Mouse (Mus musculus) heart, postnatal 4 days (tissue): ENCODE results near the gene Zg16. TPM values are rescaled to one million over a fixed set of nuclear protein-coding genes. Genes with fewer than 3 reads are reported as not detected.
"Not testable (repeated sequence)": the region's sequence is repeated elsewhere in the genome, so short reads cannot be mapped to it uniquely, and the experiment has no call there.

Experiments used
- DNase-seq: peaks from one replicate; pipeline ENCODE4 v3.0.0; 2021
- total RNA-seq, 2 experiments: library from RNA; stranded (reverse); gene quantifications; 2 replicates each; pipeline ENCODE4 v1.2.3; 2021

The Zg16 gene
- total RNA-seq, 2 experiments from 2014 or later = not detected

DNA sequence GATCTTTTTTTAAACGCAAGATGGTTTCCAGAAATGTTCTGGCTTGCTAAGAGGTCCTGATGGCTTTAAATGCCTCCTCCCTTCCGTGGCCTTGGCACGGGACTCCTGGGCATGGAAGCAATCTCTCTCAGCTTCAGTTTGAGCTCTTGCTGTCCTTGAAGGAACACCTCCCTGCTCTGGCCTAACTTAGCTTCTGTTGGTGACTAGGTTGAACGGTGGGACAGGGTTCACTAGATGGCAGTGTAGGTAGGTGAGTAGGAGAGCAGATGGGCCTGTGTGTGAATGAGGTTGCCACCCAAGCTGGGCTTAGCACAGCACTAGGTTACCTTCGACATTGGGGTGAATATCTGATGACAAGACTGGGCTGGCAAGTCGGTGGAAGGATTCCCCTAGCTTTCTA lies 16.8 kb upstream of the Zg16 start:
- no peak for DNase-seq

GRCm38 (mm10) chr7:127102148-127102547 lies 15.0 kb upstream of the Zg16 start:
- no peak for DNase-seq

GRCm38 (mm10) chr7:127101451-127102016 lies 14.4 kb upstream of the Zg16 start:
- DNase-seq = no peak

DNA sequence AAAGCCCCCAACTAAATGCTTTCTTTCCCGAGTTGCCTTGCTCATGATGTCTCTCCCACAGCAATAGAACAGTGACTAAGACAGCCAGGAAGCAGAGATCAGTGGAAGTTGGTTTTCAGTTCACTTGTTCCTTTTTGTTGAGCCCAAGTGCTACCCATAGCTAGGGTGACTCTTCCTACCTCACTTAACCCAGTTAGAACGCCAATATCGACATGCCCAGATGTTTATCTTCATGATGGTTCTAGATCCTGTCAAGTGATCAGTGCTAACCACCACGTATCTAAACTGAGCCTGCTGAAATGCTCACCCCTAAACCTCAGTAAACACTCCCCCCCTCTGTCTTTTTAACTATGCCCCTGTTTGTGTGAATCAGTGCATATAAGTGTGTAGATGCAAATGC lies 12.4 kb upstream of the Zg16 start:
- DNase-seq = no peak

- no peak for DNase-seq
These were observed 11.8 kb upstream of the Zg16 start for GRCm38 (mm10) chr7:127098950-127099349.

- DNase-seq = no peak
These were observed 11.4 kb upstream of the Zg16 start for GRCm38 (mm10) chr7:127098521-127098920.

- no peak for DNase-seq
These were observed 9.3 kb upstream of the Zg16 start for GRCm38 (mm10) chr7:127096456-127096855.

DNA sequence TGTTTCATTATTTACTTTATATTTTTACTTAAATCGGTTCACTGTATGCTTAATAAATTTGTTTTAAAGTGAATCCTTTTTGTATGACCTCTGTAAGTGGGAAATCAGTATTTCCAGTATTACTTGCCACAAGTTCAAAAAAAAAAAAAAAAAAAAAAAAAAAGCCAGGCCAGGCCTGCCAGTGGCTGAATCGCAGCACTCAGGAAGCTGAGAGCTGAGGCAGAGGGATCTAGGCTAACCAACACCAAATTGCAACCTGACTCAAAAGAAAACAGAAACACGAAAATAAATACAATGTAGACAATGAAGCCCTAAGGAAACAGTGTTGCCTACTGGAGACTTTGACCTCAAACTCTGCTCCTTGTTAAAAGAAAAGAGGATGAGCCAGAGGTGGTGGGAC lies 6.8 kb upstream of the Zg16 start:
- no peak for DNase-seq

DNA sequence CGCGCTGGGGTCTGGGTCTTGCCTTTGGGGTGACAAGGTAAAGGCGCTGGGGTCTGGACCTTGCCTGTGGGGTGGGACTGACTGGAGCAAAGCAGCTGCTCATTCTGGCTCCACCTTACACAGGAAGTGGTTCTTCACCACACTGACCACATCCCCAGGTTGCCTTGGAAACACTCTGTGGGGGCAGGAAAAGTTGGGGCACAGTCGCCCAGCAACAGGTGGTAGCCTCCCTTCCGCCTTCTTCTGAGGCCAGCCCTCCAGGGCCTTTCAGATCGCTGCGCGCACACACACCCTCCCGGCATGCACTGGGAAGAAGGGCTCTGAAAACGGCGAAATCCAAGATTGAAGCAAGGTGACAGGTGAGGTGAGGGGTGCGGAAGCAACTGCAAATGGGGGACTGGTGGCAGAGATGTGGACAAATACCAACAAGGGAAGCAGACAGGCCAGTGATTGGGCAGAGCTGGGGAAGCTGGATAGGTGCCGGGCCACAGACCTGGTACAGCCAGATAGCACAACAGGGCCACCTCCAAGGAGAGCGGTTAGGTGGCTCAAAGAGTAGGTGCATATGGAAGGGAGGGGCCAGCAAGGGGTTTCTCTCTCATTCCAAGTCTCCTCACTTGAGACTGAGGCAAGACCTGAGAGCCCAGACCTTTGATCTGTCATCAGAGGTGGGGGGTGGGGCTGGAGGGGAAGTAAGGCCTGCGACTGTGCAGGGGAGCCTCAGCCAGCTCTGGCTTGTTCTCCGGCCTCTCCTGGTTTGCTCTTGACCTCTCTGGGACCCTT lies 4.2 kb upstream of the Zg16 start, which contains the start of gene AI467606:
Gene AI467606, plus strand, starts transcription at position 246 of the 783 bp plus-strand sequence.
- DNase-seq = peak; percentile 41

DNA sequence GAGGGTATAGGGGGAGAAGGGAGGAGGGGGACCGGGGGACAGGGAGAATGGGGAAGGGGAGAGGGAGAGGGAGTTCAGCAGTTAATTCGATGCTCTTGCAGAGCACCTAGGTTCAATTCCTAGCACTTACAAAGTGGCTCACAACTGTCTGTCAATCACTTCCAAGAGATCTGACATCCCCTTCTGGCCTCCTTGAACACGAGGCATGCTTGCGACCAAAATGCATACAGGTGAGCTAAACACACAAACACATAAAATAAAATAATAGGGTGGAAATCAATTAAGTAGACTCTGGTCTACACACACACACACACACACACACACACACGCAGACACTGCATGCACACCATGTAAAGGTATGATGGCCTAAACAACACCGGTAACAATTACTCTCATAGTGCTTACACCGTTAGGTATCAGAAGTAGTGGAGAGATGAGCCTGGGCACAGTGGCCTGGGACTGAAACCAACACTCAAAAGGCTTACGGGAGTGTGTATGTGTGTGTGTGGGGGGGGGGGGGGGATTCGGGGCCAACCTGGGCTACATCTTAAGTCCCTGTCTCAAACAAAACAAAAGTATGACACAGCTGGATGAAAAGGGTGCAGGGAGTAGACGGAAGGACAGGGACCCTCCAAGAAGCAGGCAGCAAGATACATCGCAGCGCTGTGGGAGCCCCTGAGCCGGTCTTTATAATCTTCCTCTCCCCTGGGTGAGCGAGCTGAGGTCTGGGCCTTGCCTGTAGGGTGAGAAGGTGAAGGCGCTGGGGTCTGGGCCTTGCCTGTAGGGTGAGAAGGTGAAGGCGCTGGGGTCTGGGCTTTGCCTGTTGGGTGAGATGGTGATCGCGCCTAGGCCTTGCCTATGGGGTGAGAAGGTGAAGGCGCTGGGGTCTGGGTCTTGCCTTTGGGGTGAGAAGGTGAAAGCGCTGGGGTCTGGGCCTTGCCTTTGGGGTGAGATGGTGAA lies 3.3 kb upstream of the Zg16 start:
- no peak for DNase-seq

DNA sequence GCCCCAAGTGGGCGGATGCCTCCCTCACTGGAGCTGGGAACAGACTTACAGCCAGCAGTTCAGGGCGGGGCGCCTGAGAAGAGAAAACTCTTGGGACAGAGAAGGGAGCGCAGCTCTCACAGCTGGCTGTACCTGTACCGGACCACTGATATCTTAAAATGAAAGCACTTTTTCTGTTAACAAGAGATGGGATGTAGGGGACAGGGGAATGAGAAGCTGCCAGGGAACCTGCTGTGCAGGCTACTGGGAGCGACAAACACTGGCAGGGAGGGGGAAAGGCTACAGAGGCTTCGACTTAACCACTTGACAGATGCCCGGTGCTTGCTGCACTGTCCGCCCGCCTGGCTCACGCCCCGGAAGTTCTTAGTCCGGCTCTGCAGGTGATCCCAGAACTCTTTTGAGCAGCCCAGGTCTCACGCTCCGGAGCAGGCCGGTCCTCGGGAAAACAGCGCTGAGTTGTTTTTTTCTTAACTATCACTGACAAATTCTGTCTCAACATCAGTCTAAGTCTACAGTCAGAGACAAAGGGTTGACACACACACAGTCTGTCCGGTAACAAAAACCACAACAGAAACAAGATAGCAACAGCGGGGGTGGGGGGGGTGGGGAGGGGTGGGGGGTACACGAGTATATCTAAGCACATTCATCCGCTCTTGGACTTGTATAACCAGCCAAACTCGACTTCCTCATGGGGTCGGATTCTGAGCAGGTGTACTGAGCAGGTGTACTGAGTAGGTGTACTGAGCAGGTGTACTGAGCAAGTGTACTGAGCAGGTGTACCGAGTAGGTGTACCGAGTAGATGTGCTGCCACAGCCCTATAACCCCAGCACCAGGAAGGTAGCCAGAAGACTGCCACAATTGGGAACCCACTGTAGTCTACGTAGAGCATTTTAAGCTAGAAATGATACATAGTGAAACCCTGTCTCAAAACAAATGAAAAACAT lies 2.0 kb upstream of the Zg16 start:
- peak; percentile 20 for DNase-seq

- DNase-seq = no peak
These were observed 955 bp upstream of the Zg16 start for GRCm38 (mm10) chr7:127088083-127088482.

GRCm38 (mm10) chr7:127085751-127086150 lies 1.4 kb downstream of the Zg16 start:
- DNase-seq = not testable (repeated sequence)

GRCm38 (mm10) chr7:127084794-127085193 lies 2.3 kb downstream of the Zg16 start:
- no peak for DNase-seq

GRCm38 (mm10) chr7:127083689-127084088 lies 3.4 kb downstream of the Zg16 start:
- no peak for DNase-seq

DNA sequence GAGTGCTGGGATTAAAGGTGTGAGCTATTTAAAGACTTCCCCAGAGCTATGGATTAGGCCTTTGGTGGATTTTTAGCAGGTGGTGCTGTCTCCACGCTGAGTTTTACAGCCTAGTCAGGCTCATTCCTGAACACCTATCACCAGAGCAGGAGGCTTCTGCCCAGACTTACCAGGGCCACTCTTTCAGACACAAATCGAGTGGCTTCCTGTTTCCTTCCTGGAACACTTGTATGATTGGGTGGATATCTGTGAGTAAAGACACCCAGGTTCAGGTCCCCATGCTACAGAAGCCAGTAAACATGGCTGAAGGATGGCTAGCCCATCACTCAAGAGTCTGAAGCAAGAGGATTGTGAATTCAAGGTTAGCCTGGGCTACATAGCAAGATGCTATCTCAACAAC lies 4.1 kb downstream of the Zg16 start:
- no peak for DNase-seq

DNA sequence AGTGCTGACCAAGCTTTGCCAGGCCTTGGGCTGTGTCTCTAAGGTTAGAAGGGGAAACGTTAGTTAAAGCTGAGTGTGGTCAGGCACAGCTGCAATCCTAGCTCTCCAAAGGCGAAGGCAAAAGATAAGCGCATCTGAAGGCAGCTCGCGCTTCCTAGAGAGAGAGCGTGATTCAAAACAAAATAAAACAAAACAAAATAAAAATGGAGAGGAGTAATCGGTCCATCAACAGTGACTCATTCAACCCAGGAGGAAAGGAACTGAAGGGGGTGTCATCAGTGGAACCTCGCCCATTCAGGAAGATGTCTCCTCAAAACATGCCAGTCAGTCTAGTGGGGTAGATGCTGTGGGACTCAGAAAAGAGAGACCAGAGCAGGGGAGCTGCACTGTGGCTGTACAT lies 4.9 kb downstream of the Zg16 start:
- DNase-seq = no peak

GRCm38 (mm10) chr7:127080045-127080444 lies 7.1 kb downstream of the Zg16 start:
- no peak for DNase-seq

DNA sequence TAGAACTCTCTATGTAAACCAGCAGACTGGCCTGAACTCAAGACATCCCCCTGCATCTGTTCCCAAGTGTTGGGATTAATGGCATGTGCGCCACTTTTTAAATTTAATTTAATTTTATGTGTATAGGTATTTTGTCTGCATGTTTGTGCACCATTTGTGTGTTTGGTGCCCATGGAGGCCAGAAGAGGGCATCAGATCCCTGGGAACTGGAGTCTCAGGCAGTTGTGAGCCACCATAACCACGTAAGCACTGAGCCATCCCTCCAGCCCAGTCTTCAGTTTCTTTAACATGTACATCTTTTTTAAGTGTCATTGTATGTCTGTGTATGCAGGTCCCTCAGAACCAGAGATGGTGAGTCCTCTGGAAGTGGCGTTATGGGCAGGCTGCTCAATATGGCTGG lies 9.4 kb downstream of the Zg16 start:
- no peak for DNase-seq

- DNase-seq = no peak
These were observed 10.9 kb downstream of the Zg16 start for GRCm38 (mm10) chr7:127076188-127076587.

DNA sequence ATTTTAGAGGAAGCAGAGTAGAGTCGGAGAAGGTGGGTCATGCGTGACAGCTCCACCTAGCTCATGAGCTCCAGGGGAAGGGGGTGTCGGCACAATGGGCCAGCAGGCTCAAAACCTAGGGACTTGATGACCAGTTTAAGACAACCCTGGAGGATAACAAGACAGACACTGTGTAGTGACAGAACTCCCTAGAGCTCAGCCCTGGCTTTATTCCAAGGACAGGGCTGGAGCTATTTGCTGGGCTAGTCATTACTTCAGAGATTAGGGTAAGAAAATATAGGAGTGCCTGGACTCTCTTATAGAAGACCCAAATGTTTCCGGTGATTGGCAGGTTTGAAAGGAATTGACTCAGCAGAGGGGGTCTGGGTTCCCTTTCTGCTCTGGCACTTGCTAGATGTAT lies 13.9 kb downstream of the Zg16 start:
- peak; percentile 39 for DNase-seq

DNA sequence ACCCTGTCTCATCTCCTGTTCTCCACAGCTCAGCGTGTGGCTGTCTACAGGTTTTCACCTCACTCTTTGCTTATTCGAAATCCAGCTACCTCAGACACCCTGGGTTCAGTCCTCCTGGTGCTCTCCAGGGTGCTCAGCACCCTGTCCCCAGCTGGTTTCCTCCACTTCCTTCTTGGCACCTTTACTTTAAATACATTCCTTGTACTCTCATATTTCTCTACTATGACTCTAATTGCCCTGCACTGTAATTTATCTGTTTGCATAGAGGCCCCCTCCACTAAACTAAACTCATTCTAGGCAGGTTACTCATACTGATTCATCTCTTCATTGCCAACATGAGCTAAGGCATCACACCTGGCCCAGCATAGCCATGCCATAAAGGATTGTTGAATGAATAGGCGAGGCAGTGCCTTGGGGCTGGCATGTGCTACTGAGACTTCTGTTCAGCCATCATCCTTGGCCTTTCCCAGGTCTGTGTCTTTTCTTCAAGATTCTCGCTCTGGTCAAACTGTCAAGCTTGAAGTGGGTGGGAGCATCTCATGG lies 16.2 kb downstream of the Zg16 start:
- no peak for DNase-seq
